Mouse (Mus musculus) heart, postnatal 0 days (tissue): ENCODE results near the gene Pfas.

Experiments used
- CTCF ChIP-seq: IDR thresholded peaks from 2 replicates; pipeline ENCODE4 v1.5.1; 2016; ENCODE audit warnings: antibody characterized with exemption, control low read depth, low read depth
- EP300 ChIP-seq: IDR thresholded peaks from 2 replicates; pipeline ENCODE4 v1.6.1; 2016; ENCODE audit warnings: antibody characterized with exemption, low read depth

DNA sequence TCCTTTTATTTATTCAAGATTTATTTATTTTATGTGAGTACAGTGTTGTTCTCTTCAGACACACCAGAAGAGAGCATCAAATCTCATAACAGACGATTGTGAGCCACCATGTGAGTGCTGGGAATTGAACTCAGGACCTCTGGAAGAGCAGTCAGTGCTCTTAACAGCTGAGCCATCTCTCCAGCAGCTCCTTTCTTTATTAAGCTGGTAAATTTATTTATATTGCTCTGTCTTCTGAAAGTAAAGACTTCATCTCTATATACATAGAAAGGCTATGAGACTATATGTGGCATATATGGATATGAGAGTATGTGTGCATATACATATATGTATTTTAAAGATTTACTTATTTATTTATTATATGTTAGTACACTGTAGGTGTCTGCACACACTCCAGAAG, 1.2 kb upstream of the Pfas start:
- TF ChIP-seq CTCF (no peak), EP300 (no peak)
